Mouse (Mus musculus) naive thymus-derived CD4-positive, alpha-beta T cell, adult 2 months (primary cell): ENCODE measurements around the gene Gm11565.
"Not testable (repeated sequence)": the region's sequence is repeated elsewhere in the genome, so short reads cannot be mapped to it uniquely, and the experiment has no call there.

Experiments
- DNase-seq: peaks from one replicate; pipeline ENCODE4 v3.0.0-alpha.2; 2011; ENCODE audit warnings: low read depth

Gene Gm11565

DNA sequence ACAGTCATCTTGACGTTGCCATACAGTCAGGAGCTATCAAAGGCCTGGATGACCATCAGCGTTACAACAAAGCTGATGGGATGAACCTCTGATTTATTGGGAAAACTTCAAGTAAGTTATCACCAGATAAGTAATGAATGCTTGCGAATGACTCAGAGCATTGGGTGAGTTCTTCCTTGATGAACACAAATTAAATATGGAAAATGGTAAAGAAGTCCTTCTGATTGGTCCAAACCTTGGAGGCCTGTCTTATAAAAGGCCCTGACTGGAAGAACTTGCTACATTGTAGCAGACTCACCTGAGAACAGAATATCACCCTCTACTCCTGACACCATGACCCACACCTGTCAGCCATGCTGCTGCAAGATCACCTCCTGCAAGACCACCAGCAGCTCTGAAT is at the start of gene Gm11565:
Gene Gm11565 (plus strand): TSS at position 301 of the 400 bp plus-strand sequence.
- no peak for DNase-seq

DNA sequence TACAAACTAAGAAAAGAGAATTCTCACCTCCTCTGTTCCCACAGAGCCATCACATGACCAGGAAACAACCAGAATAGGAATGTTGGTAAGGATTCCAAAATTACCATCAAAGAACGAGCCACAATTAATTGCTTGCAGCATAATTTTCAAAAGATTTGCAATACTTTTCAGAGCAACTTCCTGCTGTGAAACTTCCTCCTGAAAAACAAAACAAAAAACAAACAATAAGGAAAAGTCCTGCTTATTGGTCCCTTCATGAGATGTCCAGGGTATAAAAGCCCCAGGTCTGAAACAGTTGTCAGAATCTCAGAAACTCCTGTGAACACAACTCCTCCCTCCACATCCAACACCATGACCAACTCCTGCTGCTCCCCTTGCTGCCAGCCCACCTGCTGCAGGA is 41.5 kb upstream of the Gm11565 start, which contains the start of gene Krtap9-1:
Gene Krtap9-1 (plus strand): TSS at position 301 of the 400 bp plus-strand sequence.
- not testable (repeated sequence) for DNase-seq

DNA sequence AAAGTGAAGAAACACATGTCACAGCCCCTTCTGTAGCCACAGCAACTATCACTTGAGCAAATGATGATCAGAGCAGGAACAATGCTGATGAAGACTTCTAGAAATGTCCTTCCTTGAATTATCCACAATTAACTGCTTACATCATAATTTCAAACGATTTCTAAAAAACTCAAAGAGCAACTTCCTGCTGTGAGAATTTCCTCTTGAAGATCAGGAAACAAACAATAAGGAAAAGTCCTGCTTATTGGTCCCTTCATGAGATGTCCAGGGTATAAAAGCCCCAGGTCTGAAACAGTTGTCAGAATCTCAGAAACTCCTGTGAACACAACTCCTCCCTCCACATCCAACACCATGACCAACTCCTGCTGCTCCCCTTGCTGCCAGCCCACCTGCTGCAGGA is 35.7 kb upstream of the Gm11565 start, which contains the start of gene Gm11567:
Gene Gm11567 (plus strand): TSS at position 301 of the 400 bp plus-strand sequence.
- DNase-seq = not testable (repeated sequence)

DNA sequence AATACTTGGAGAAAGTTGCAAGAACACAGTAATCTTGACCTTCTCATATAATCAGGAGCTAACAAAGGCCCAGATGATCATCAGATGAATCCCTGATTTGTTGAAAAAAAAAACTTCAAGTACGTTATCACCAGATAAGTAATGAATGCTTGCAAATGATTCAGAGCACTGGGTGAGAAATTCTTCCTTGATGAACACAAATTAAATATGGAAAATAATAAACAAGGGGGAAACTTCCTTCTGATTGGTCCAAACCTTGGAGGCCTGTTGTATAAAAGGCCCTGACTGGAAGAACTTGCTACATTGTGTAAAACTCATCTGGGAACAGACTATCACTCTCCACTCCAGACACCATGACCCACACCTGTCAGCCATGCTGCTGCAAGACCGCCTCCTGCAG is 6.9 kb upstream of the Gm11565 start, which contains the start of gene Krtap31-1:
Gene Krtap31-1 (plus strand): TSS at position 301 of the 400 bp plus-strand sequence.
- DNase-seq = no peak

DNA sequence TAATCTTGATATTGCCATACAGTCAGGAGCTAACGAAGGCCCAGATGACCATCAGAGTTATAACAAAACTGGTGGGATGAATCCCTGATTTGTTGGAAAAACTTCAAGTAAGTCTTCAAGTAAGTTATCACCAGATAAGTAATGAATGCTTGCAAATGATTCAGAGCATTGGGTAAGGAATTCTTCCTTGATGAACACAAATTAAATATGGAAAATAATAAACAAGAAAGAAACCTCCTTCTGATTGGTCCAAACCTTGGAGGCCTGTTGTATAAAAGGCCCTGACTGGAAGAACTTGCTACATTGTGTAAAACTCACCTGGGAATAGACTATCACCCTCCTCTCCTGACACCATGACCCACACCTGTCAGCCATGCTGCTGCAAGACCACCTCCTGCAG is 21.4 kb downstream of the Gm11565 start, which contains the start of gene Krtap31-2:
Gene Krtap31-2 (plus strand): TSS at position 301 of the 400 bp plus-strand sequence.
- DNase-seq = no peak

DNA sequence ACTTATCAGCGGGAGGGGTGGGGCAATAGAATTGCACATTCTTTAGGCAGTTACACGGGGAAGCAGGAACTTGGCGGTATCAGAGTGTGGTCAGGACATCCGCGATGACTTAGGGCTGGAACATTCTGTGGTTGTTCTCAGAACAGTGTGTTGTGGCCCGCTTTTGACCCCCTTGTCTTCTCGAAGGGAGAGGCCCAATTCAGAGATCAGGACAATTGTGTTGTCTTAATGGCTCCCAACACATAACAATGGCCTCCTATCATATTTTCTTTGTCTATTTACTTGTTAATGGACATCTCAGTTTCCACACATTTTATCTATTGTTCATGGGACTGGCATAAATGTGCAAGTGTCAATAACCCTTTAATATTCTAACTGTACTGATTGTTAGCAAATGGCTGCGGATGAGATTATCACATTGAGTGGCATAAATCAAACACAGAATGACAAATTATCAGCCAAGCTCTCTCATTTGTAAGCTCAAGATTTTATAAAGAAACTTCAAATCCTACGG is 23.3 kb downstream of the Gm11565 start:
- no peak for DNase-seq

DNA sequence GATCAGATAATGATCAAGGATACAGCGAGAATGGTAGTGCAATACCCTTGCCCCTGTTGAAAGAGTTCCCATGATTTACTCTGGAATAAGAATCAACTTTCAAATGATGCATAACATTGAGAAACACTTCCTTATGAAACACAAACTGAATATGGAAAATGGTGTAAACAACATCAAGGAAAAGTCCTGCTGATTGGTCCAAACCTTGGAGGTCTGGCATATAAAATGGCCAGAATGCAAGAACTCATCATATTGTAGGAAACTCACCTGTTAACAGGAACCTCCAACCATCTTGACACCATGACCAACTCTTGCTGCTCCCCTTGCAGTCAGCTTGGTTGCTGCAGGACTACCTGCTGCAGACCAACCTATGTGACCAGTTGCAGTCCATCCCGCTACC is 33.6 kb downstream of the Gm11565 start, which contains the start of gene Krtap9-5:
Gene Krtap9-5 (plus strand): TSS at position 301 of the 400 bp plus-strand sequence.
- DNase-seq = no peak

DNA sequence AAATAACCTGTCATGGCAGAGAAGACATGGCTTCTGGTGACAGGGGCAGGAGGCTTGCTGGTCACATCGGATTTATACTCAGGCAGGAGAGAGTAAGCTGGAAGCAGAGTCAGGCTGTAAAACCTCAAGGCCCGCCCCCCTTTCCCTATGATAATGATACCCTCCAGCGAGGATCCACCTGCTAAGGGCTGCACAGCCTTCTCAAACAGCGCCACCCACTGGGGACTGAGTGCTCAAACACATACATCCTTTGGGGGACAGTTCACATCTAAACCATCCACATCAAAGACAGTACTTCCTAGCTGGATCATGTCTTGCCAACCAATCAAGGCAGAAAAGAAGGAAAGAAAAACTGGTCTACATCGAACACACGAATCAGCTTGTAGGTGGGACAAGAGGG is 49.7 kb downstream of the Gm11565 start:
- no peak for DNase-seq
